Mouse (Mus musculus): ENCODE measurements at regions not wholly inside any gene's neighbourhood (a gene's known extent, or its start where the extent isn't known, plus 50 kb on each side); places are given as distances from the start of the nearest gene placed in this dataset.

DNA sequence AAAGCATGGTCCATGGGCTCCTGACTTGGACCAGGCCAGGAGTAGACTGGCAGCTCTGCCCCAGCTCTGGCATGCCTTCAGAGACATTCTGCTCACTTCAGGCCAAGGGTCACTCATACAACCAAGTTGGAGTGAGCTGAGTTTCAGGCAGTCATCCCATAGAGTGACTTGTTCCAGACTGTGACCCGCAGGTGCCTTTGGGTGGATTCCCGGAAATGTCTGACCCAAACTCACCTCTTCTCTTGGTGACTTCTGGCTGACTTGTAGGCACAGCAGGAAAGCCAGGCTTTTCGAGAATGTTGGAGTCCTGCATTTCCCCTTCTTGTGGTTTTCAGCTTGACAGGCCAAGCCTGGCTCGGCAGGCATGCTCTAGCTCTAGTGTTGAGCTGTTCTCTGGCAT lies 248.3 kb upstream of the Prok2 start:
- no peaks in the 10 kb centered on the region for H3K27me3 ChIP-seq (ENCODE audit: insufficient read depth, low read length)
- H3K4me2 ChIP-seq (ENCODE audit: low read depth), result no peak overlapping the region
- TF ChIP-seq CTCF (IDR thresholded peaks at IDR 0.05; ENCODE audit: low read depth), result no peak
- ATAC-seq (no peak), DNase-seq (no peak)
- WGBS, result 86% methylated on average over 4 of the region's 4 CpGs
- no peak overlapping the region for H3K4me3 ChIP-seq (ENCODE audit: low read depth, low read length)
- no peaks in the 10 kb centered on the region for H3K36me3 ChIP-seq (ENCODE audit: insufficient read depth)
- H3K9ac ChIP-seq, result no peak overlapping the region
- H3K27ac ChIP-seq (ENCODE audit: low read depth, low read length), result no peak overlapping the region
- peaks cover under 1% of the 10 kb centered on the region; the same call in 1 of the 2 replicates for H3K4me1 ChIP-seq (ENCODE audit: insufficient read depth)
- no peaks in the 10 kb centered on the region for H3K9me3 ChIP-seq (ENCODE audit: low read length)

DNA sequence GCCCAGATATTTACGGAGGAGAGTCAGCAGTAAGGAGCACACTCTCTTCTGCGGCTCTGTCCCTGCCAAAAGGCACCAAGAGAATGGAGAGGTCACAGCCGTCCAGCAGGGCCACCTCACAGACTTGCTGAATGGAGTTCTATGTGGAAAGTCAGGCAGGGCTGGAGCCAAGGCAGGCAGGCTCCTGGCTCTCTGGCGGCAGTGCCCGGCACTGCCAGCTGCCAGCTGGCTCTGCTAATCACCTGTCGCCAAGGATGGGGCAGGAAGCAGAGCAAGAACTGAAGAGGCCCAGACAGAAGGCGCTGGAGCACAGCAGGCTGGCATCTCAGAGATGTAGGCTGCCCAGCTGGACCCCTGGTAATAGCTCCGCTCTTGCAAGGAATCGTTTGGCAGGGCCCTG lies 245.2 kb upstream of the Prok2 start:
- Histone ChIP-seq H3K27me3 (ENCODE audit: insufficient read depth, low read length) (no peaks in the 10 kb centered on the region), H3K27ac (ENCODE audit: low read depth, low read length) (no peak overlapping the region), H3K9ac (no peak overlapping the region), H3K9me3 (ENCODE audit: low read length) (no peaks in the 10 kb centered on the region), H3K4me1 (ENCODE audit: insufficient read depth) (peaks cover 5% of the 10 kb centered on the region; the same call in 1 of the 2 replicates), H3K4me3 (ENCODE audit: low read depth, low read length) (no peak overlapping the region), H3K36me3 (ENCODE audit: insufficient read depth) (no peaks in the 10 kb centered on the region), H3K4me2 (ENCODE audit: low read depth) (no peak overlapping the region)
- peak; percentile 28; the same call in 1 of the 2 replicates for TF ChIP-seq CTCF (IDR thresholded peaks at IDR 0.05; ENCODE audit: low read depth)
- 16% methylated on average over 9 of the region's 9 CpGs for WGBS
- ATAC-seq, result peak; percentile 57
- peak; percentile 74 for DNase-seq

DNA sequence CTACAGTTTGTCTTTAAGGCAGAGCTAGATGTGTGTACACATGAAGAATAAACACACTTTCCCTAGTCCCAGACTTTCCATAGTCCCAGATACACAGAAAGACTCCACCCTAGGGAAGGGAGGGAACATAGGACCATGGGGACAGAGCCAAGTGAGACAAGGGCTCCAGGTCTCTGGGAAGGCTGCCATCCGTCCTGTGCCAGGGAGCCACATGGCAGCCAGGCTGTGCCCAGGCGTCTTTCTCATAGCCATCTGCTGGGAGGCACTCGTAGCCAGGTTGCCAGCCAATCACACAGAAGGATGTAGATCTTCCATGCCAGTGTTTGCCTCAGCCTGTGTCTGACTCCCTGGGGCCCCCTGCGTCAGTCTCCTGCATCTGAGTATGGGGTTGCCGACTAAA lies 242.7 kb upstream of the Prok2 start:
- no peaks in the 10 kb centered on the region for H3K9me3 ChIP-seq (ENCODE audit: low read length)
- no peak overlapping the region for H3K27ac ChIP-seq (ENCODE audit: low read depth, low read length)
- H3K9ac ChIP-seq, result no peak overlapping the region
- DNase-seq, result peak; percentile 96
- no peak overlapping the region for H3K4me3 ChIP-seq (ENCODE audit: low read depth, low read length)
- peak; percentile 94 for ATAC-seq
- H3K27me3 ChIP-seq (ENCODE audit: insufficient read depth, low read length), result no peaks in the 10 kb centered on the region
- no peaks in the 10 kb centered on the region for H3K36me3 ChIP-seq (ENCODE audit: insufficient read depth)
- no peak overlapping the region for H3K4me2 ChIP-seq (ENCODE audit: low read depth)
- H3K4me1 ChIP-seq (ENCODE audit: insufficient read depth), result peaks cover 5% of the 10 kb centered on the region; the same call in 1 of the 2 replicates
- peak; percentile 40 for TF ChIP-seq CTCF (IDR thresholded peaks at IDR 0.05; ENCODE audit: low read depth)
- WGBS, result 21% methylated on average over 5 of the region's 5 CpGs

DNA sequence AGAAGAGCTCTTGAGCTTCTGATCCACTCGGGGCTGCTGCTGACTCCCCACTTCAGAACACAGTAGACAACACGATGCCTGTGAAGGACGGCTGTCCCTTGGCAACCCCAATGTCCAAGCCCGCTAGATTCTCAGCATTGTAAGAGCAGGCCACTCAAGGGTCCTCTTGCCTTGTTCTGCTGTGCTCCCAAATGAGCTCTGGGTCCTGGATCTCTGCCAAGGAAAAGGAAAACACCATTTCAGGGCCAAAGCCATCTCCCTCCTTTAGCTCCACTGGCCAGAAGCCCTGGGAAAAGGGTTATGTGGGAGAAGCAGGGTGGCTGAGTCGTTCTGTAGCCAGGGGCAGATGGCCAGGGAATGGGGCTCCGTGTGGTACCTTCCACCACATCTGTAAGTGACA lies 241.3 kb upstream of the Prok2 start:
- TF ChIP-seq CTCF (IDR thresholded peaks at IDR 0.05; ENCODE audit: low read depth), result no peak
- peak; percentile 49 for DNase-seq
- Histone ChIP-seq H3K4me3 (ENCODE audit: low read depth, low read length) (no peak overlapping the region), H3K27ac (ENCODE audit: low read depth, low read length) (no peak overlapping the region), H3K9me3 (ENCODE audit: low read length) (no peaks in the 10 kb centered on the region), H3K36me3 (ENCODE audit: insufficient read depth) (no peaks in the 10 kb centered on the region), H3K9ac (no peak overlapping the region), H3K4me2 (ENCODE audit: low read depth) (no peak overlapping the region), H3K27me3 (ENCODE audit: insufficient read depth, low read length) (no peaks in the 10 kb centered on the region), H3K4me1 (ENCODE audit: insufficient read depth) (peaks cover 5% of the 10 kb centered on the region; the same call in 1 of the 2 replicates)
- no peak for ATAC-seq
- WGBS, result 32% methylated on average over 6 of the region's 6 CpGs

DNA sequence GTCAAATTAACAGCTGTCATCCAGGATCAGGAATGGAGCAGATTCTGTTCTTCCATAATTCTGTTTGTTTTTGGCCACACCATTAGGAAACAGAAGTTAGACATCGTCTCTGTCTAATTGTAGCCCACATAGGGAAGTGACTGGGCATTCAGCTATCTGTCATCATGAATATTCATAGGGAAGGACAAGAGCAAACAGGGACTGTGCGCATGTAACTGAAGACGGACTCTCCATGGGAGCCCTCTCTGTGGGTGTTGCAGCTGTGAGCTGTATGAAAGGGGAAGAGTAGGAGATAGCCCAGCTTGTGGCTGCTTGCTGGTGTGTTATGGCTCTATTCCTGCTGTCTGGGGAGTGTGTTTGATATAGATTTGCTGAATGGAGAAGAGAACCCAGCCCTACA lies 238.3 kb upstream of the Prok2 start:
- no peak overlapping the region for H3K27ac ChIP-seq (ENCODE audit: low read depth, low read length)
- 55% methylated on average over 3 of the region's 3 CpGs for WGBS
- H3K9ac ChIP-seq, result no peak overlapping the region
- no peak overlapping the region for H3K4me3 ChIP-seq (ENCODE audit: low read depth, low read length)
- H3K27me3 ChIP-seq (ENCODE audit: insufficient read depth, low read length), result no peaks in the 10 kb centered on the region
- no peaks in the 10 kb centered on the region for H3K9me3 ChIP-seq (ENCODE audit: low read length)
- TF ChIP-seq CTCF (IDR thresholded peaks at IDR 0.05; ENCODE audit: low read depth), result no peak
- peaks cover 10% of the 10 kb centered on the region; the same call in 1 of the 2 replicates for H3K4me1 ChIP-seq (ENCODE audit: insufficient read depth)
- H3K4me2 ChIP-seq (ENCODE audit: low read depth), result no peak overlapping the region
- ATAC-seq (no peak), DNase-seq (no peak)
- H3K36me3 ChIP-seq (ENCODE audit: insufficient read depth), result no peaks in the 10 kb centered on the region

DNA sequence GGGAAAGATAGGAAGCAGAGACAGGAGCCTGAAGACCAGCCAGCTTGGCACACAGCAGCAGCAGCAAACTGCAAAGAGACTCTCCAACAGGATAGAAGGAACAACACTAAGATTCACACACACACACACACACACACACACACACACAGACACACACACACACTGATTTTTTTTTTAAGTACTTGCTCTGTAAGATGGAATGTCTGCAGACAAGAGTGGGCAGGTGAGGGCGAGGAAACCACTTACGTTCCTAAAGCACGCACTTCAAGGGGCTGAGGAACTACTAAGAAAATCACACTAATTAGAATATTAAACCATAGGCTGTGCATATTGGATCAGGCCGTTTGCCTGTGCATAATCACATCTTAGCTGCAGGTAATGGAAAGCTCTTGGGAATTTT lies 237.8 kb upstream of the Prok2 start:
- Histone ChIP-seq H3K36me3 (ENCODE audit: insufficient read depth) (no peaks in the 10 kb centered on the region), H3K27ac (ENCODE audit: low read depth, low read length) (no peak overlapping the region), H3K9me3 (ENCODE audit: low read length) (no peaks in the 10 kb centered on the region), H3K9ac (no peak overlapping the region), H3K4me3 (ENCODE audit: low read depth, low read length) (no peak overlapping the region), H3K27me3 (ENCODE audit: insufficient read depth, low read length) (no peaks in the 10 kb centered on the region), H3K4me1 (ENCODE audit: insufficient read depth) (peaks cover 6% of the 10 kb centered on the region; the same call in 1 of the 2 replicates), H3K4me2 (ENCODE audit: low read depth) (no peak overlapping the region)
- TF ChIP-seq CTCF (IDR thresholded peaks at IDR 0.05; ENCODE audit: low read depth), result no peak
- no peak for ATAC-seq
- WGBS, result 64% methylated on average over 4 of the region's 4 CpGs
- no peak for DNase-seq

DNA sequence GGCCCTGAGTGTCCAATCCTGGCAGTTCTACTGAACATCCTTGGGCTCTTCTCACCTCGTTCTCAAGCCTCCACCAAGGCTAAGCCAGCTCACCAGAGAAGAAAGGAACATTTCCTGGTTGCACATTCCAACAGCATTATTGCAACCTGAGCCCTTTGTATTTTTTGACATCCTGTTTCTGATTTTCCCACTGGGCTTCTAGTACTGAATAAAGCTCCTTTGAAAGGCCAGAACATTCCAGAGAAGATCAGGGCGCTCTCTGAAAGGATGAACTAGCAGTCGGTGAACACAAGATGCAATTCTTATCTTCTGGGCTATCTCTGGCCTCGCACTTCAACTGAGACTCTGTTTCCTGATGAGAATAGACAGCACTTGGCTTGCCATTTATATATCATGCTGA lies 233.2 kb upstream of the Prok2 start:
- Histone ChIP-seq H3K4me1 (ENCODE audit: insufficient read depth) (peaks cover 11% of the 10 kb centered on the region), H3K27me3 (ENCODE audit: insufficient read depth, low read length) (no peaks in the 10 kb centered on the region), H3K36me3 (ENCODE audit: insufficient read depth) (no peaks in the 10 kb centered on the region), H3K9me3 (ENCODE audit: low read length) (no peaks in the 10 kb centered on the region), H3K9ac (no peak overlapping the region), H3K4me2 (ENCODE audit: low read depth) (no peak overlapping the region), H3K4me3 (ENCODE audit: low read depth, low read length) (no peak overlapping the region), H3K27ac (ENCODE audit: low read depth, low read length) (no peak overlapping the region)
- DNase-seq (no peak), ATAC-seq (no peak)
- TF ChIP-seq CTCF (IDR thresholded peaks at IDR 0.05; ENCODE audit: low read depth), result no peak
- WGBS, result 46% methylated on average over 4 of the region's 4 CpGs
